Mouse (Mus musculus): ENCODE data around the gene Qsox1.
A peak's percentile ranks its signal among the peaks of the same experiment; 100 is the strongest.

Gene Qsox1

DNA sequence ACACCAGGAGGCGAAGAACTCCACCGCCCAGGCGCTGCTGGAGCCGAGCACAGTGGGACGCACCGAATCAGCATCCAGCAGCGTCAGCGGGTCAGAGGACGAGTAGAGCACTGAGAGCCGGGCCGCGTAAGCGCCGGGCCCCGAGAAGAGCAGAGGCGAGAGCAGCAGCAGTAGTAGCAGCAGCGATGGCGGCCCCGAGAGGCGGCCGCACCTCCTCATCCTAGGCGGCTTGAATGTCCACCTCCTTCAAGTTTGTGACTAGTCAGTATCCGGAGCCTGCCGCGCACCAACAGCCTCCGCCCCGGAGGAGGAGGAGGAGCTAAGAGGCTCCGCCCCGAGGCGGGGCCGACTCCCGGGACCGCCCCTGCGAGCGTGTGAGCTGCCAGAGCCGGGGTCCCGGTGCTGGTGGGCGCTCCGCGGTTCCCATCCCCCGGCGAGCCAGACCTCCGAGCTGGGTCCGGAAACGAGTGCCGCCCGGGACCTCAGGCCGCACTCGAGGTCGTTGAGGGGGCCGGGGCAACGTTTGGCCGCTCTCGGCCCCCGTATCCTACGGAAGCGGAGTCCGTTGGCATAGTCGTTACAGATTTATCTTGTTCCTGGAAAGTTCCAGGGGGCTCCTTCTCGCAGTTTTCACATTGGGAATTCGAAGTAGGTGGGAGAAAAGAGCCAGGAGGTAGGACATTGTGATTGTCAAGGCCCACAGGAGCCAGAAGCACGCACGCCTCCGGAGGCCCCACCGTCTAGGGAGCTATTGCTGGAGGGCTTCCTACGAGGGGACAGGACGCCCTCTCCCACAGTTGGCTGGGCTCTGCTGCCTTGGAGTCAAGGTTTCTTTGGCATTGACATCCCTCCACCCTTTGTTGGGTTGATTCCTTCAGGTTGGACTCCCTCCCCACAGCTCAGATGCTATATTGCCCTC lies at the start of gene Qsox1:
Qsox1 (minus strand) TSS at position 309 of the 919 bp plus-strand sequence.
- DNase-seq (ENCODE audit: low spot score), result peak; percentile 37

DNA sequence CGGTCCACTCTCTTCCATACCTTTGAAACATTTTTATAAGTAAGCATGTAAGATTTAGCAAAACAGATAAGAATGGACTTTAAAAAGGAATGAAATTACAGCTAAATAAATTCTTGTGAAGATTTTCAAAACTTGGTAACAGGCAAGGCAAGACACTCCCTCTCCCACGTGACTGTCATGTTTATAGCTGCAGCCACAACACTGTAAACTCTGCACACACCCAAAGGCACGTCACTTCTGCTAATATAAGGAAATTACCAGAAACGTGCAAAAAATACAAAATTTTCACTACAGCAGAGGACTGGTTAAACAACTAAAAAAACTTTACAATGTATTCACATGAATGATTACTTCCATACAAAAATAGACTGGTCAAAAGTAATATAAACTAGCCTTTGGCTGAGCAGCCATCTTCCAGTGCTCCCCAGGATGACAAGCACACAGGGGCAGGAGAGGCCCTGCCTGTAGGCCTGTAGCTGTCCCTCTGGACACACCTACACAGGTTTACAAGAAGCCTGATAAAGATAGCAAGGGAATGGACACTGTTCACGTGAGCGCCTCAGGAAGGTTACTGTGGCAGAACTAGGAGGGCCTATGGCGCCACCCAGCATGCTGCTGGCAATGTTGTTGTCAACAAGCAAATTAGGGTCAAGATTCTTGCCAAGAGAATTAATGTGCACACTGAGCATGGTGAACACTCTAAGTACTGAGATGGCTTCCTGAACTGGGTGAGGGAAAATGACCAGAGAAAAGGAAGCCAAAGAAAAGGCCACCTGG lies 42.4 kb upstream of the Qsox1 start:
- no peak for DNase-seq (ENCODE audit: low spot score)

DNA sequence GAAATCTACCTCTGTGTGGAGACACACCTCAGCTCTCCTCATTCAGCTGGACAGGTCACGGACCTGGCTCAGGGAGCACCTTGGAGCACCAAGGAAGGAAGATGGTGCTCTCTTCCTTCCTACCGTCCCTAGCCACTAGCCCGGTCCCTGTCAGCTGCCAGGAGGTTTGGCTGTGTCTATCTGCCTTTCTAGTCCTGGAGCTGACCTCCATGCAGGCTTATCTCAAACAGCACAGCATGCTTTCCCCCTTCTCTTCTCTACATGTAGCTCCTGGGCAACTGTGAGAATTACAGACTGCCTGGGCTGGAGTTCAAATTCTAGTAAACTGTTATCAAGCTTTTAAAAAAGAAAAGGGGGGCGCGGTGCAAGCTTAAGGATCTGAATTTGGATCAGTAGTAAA lies 40.3 kb upstream of the Qsox1 start:
- no peak for DNase-seq (ENCODE audit: low spot score)

DNA sequence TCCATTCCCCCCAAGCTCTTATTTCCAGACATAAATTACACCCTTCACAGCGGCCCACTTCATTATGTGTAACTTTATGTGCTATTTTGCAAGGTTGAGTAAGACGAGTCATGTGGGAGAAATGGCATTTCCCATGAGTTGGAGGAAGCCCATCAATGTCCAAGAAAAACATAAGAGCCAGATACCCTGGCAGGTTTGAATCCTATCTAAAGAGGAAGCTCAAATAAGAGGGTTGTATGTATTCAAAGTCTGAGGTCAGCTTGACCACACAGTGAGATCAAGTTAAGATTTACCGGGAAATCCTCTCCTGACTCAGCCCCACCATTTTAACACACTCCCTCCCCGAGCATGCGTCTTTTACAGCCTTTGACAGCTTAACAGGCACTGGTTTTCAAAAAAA lies 31.5 kb upstream of the Qsox1 start:
- no peak for DNase-seq (ENCODE audit: low spot score)

- no peak for DNase-seq (ENCODE audit: low spot score)
These were observed 30.8 kb upstream of the Qsox1 start for GRCm38 (mm10) chr1:155843538-155843937.

DNA sequence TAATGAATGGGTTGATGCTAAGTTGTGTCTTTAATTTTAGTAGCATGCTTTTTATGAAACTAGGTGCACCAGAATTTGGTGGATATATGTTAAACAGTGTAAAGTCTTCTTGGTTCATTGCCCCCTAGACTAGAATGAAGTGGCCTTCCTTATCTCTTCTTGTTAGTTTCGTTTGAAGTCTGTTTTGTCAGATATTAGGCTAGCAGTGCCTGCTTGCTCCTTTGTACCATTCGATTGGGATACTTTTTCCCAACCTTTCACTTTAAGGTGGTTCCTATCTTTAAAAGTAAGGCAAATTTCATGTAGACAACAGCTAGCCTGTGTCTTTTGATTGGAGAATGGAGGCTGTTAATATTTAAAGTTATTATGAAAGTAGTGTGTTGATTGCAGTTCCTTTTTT lies 23.0 kb upstream of the Qsox1 start:
- no peak for DNase-seq (ENCODE audit: low spot score)

- DNase-seq (ENCODE audit: low spot score), result no peak
These were observed 20.9 kb upstream of the Qsox1 start for GRCm38 (mm10) chr1:155833610-155834009.

- no peak for DNase-seq (ENCODE audit: low spot score)
These were observed 19.3 kb upstream of the Qsox1 start for GRCm38 (mm10) chr1:155831958-155832357.

- no peak for DNase-seq (ENCODE audit: low spot score)
These were observed 18.2 kb upstream of the Qsox1 start for GRCm38 (mm10) chr1:155830861-155831260.

GRCm38 (mm10) chr1:155827703-155828295 lies 15.1 kb upstream of the Qsox1 start:
- no peak for DNase-seq (ENCODE audit: low spot score)

GRCm38 (mm10) chr1:155826803-155827395 lies 14.2 kb upstream of the Qsox1 start:
- no peak for DNase-seq (ENCODE audit: low spot score)

- DNase-seq (ENCODE audit: low spot score), result no peak
These were observed 13.4 kb upstream of the Qsox1 start for GRCm38 (mm10) chr1:155825940-155826716.

DNA sequence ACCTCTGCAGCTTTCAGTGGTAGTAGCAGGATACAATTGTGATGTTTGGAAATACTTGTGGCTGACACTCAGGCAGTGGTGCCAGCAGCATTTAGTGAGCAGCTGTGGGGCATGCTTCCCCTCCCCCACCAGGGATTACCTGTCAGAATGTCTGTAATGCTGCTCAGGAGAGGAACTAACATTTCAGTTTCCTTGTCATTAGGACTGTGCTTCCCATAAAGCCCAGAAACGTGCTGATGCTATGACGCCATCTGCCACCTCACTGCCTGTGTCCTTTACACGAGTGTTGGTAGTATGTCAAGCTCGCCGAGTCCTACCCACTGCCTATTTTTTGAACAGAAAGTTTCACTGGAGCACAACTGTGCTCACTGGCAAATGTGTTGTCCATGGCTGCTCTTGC lies 8.0 kb upstream of the Qsox1 start:
- no peak for DNase-seq (ENCODE audit: low spot score)

DNA sequence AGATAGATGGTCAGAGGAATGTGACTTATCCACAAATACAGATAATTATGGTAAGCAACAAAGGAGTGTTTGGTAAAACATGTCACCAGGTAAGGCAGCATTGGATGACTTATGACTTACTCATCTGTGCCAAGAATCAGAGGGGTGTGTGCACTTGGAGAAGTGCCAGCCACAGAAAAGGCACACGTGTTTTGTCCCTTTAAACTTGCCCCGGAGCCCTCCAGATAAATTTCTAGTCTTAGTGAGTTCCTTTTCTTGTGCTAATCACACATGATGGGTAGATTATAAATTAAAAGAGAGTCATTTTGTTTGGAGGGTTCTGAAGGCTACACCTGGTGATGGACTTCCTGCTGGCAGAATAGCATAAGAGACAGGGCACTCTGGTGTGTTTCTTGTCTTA lies 3.5 kb upstream of the Qsox1 start:
- DNase-seq (ENCODE audit: low spot score), result no peak

- DNase-seq (ENCODE audit: low spot score), result no peak
These were observed 601 bp downstream of the Qsox1 start for GRCm38 (mm10) chr1:155811995-155812580.

GRCm38 (mm10) chr1:155810616-155811015 lies 2.1 kb downstream of the Qsox1 start:
- DNase-seq (ENCODE audit: low spot score), result no peak

DNA sequence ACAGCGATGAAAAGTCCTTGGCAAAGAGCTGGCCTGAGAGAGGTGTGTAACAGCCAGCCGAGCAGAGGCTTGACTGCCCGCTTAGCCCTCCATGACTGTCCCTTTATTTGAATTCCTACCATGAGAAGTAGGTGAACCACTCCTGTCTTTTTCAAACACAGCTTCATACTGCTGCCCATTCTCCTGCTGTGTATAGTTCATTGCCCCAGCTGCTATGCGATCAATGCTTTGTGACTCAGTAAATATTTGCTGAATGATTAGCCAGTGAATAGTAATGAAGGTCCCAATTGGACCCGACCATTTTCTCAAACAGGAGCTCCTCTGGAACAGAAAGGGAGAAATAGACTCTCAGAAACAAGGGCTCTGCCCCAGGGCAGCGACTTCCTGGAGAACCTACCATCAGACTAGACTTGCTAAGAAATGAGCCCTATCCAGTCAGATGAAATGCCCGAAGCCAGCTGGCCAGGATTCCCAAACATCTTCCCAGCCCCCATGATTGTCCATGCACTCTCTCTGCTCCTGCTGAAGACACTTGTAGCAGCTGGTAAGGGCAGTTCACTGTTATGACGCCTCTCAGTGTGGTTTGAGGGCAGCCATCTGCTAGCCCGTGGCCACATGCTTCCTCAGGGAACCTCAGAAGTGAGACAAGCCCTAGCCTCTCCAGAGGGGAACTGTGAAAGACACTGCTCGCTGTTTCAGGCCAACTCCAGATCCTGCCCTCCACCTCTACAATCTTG lies 2.8 kb downstream of the Qsox1 start:
- DNase-seq (ENCODE audit: low spot score), result no peak

- DNase-seq (ENCODE audit: low spot score), result no peak
These were observed 4.4 kb downstream of the Qsox1 start for GRCm38 (mm10) chr1:155808261-155808660.

DNA sequence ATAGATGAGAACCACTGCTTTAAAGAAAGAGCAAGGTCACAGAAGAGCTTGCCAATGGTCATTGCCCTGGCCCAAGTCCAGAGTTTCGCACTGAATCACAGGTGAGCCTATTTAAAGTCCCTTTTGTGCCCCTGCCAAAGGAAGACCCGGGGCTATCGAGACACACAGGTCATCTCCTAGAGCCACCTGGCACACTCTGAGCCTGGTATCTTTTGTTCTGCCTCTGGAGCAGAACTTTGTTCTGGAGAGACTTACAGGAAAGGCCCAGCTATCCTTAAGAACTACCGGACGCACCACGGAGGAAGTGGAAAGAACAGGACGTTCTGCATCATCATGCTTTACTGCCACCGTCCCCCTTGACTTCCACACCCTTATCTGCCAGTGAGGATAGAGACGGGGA lies 7.1 kb downstream of the Qsox1 start:
- DNase-seq (ENCODE audit: low spot score), result no peak

Measured in urinary bladder, postnatal 10 days (tissue).